Mouse (Mus musculus) left cerebral cortex, adult 8-10 months (tissue): ENCODE data around the gene Efcc1. TPM values are rescaled to one million over a fixed set of nuclear protein-coding genes. Genes with fewer than 3 reads are reported as not detected.

Experiments
- DNase-seq, 2 experiments: peaks; one replicate each; pipeline ENCODE4 v3.0.0; 2022; ENCODE audit warnings: low spot score in 2 of 2
- total RNA-seq, 4 experiments: library from RNA; stranded (reverse); gene quantifications; 2 replicates each; pipeline ENCODE4 v1.2.4; 2022

Gene Efcc1
- total RNA-seq, 4 experiments from 2014 or later = 4.6 to 9.6 (median 8.4) TPM

- no peak for DNase-seq
Observed at GRCm38 (mm10) chr6:87804036-87804435, 73.4 kb downstream of the Efcc1 start.

DNA sequence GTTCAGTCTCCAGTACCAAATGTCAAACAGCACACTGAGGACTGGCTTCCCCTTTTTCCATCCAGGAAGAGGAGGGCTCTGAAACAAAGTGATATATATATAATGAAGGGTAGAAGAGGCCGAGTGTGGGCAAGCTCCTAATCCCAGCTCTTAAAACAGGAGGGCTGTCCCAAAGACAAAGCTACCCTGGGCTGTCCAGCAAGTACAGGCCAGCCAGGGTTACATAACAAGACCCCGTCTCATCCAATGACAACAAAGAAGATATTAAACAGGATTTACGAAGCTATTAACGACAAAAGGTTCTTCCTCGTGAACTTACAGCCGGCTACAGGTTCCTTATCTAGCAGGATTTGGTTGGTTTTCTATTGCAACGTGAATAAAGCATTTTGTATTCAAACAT, 74.2 kb downstream of the Efcc1 start:
- no peak for DNase-seq

GRCm38 (mm10) chr6:87805448-87805847, 74.8 kb downstream of the Efcc1 start:
- DNase-seq = no peak

Other genes with a start within 250 kb of the Efcc1 start
- 10 to 100 TPM in 3 of 4 experiments, 1 to 10 TPM in 1; 10.0 to 13.5 (median 12.1) TPM for gene Arhgap25, start 197.6 kb upstream of the Efcc1 start, total RNA-seq
- gene Prokr1, start 140.1 kb upstream of the Efcc1 start, total RNA-seq = under 1 TPM; 0.34 to 0.46 (median 0.40) TPM
- gene Aplf, start 58.7 kb upstream of the Efcc1 start, total RNA-seq = 10 to 100 TPM in 1 of 4 experiments, 1 to 10 TPM in 3; 8.2 to 10.3 (median 9.2) TPM
- 1 to 10 TPM in 3 of 4 experiments, under 1 TPM in 1; 0.72 to 1.4 (median 1.1) TPM for gene Gp9, start 47.2 kb downstream of the Efcc1 start, total RNA-seq
- gene Rab43, start 81.3 kb downstream of the Efcc1 start, total RNA-seq = 10 to 100 TPM; 14.4 to 22.1 (median 16.7) TPM
- 1 to 10 TPM; 2.2 to 5.0 (median 2.8) TPM for gene Gm45140, start 104.9 kb downstream of the Efcc1 start, total RNA-seq
- 10 to 100 TPM; 27.5 to 30.6 (median 28.5) TPM for gene Isy1, start 107.9 kb downstream of the Efcc1 start, total RNA-seq
- gene Cnbp, start 120.2 kb downstream of the Efcc1 start, total RNA-seq = 100 to 1,000 TPM; 280 to 313 (median 302) TPM
- 100 to 1,000 TPM; 245 to 257 (median 245) TPM for gene Copg1, start 156.9 kb downstream of the Efcc1 start, total RNA-seq
- gene Hmces, start 183.1 kb downstream of the Efcc1 start, total RNA-seq = 10 to 100 TPM; 24.7 to 27.7 (median 25.0) TPM